Mouse (Mus musculus) layer of hippocampus, adult 18-20 months (tissue): Measurements from ENCODE around the gene Wasf3. TPM values are rescaled to one million over a fixed set of nuclear protein-coding genes. Genes with fewer than 3 reads are reported as not detected.
A peak's percentile ranks its signal among the peaks of the same experiment; 100 is the strongest.
"Not testable (repeated sequence)": the region's sequence is repeated elsewhere in the genome, so short reads cannot be mapped to it uniquely, and the experiment has no call there.

Source experiments
- DNase-seq, 2 experiments: peaks; one replicate each; pipeline ENCODE4 v3.0.0; 2022; ENCODE audit warnings: low spot score in 2 of 2
- total RNA-seq, 2 experiments: library from RNA; stranded (reverse); gene quantifications; 2 replicates each; pipeline ENCODE4 v1.2.3; 2021

The Wasf3 gene
- total RNA-seq, 2 experiments from 2014 or later, result 104 to 106 TPM

- no peak for DNase-seq
These were observed 13.8 kb downstream of the Wasf3 start for GRCm38 (mm10) chr5:146398386-146399115.

GRCm38 (mm10) chr5:146401012-146401411 lies 16.2 kb downstream of the Wasf3 start:
- not testable (repeated sequence) for DNase-seq

- no peak for DNase-seq
These were observed 17.5 kb downstream of the Wasf3 start for GRCm38 (mm10) chr5:146402311-146402710.

- no peak for DNase-seq
These were observed 19.1 kb downstream of the Wasf3 start for GRCm38 (mm10) chr5:146403923-146404322.

GRCm38 (mm10) chr5:146406133-146406532 lies 21.3 kb downstream of the Wasf3 start:
- no peak for DNase-seq

- no peak for DNase-seq
These were observed 23.0 kb downstream of the Wasf3 start for GRCm38 (mm10) chr5:146407791-146408190.

- DNase-seq, result no peak
These were observed 23.8 kb downstream of the Wasf3 start for GRCm38 (mm10) chr5:146408604-146409003.

- DNase-seq, result no peak
These were observed 26.0 kb downstream of the Wasf3 start for GRCm38 (mm10) chr5:146410821-146411220.

- peak; percentile 40 to 77 for DNase-seq
These were observed 28.1 kb downstream of the Wasf3 start for GRCm38 (mm10) chr5:146412743-146413430.

- DNase-seq, result no peak
These were observed 29.8 kb downstream of the Wasf3 start for GRCm38 (mm10) chr5:146414611-146415010.

- peak; percentile 64 to 77 for DNase-seq
These were observed 30.4 kb downstream of the Wasf3 start for GRCm38 (mm10) chr5:146415218-146415617.

- no peak for DNase-seq
These were observed 31.7 kb downstream of the Wasf3 start for GRCm38 (mm10) chr5:146416331-146417110.

GRCm38 (mm10) chr5:146418092-146418491 lies 33.3 kb downstream of the Wasf3 start:
- DNase-seq, result no peak

- no peak for DNase-seq
These were observed 35.3 kb downstream of the Wasf3 start for GRCm38 (mm10) chr5:146420081-146420480.

GRCm38 (mm10) chr5:146424711-146425326 lies 40.0 kb downstream of the Wasf3 start:
- DNase-seq, result peak; percentile 69 to 83

- no peak for DNase-seq
These were observed 40.9 kb downstream of the Wasf3 start for GRCm38 (mm10) chr5:146425656-146426055.

- no peak for DNase-seq
These were observed 43.3 kb downstream of the Wasf3 start for GRCm38 (mm10) chr5:146428109-146428508.

GRCm38 (mm10) chr5:146431821-146432220 lies 47.0 kb downstream of the Wasf3 start:
- DNase-seq, result no peak

GRCm38 (mm10) chr5:146432476-146432875 lies 47.7 kb downstream of the Wasf3 start:
- no peak for DNase-seq

GRCm38 (mm10) chr5:146435316-146435715 lies 50.5 kb downstream of the Wasf3 start:
- DNase-seq, result no peak

GRCm38 (mm10) chr5:146436796-146437195 lies 52.0 kb downstream of the Wasf3 start:
- DNase-seq, result no peak
